Mouse (Mus musculus): ENCODE measurements around the gene Dnah6.

- TF ChIP-seq CTCF (IDR thresholded peaks at IDR 0.05), result no peak
- TF ChIP-seq EP300 (IDR thresholded peaks at IDR 0.05), result no peak
These were observed 17.7 kb downstream of the Dnah6 start for GRCm38 (mm10) chr6:73203724-73204123.

All from lung, postnatal 0 days (tissue).